Mouse (Mus musculus): Measurements from ENCODE around the gene Usp3. TPM values are rescaled to one million over a fixed set of nuclear protein-coding genes. Genes with fewer than 3 reads are reported as not detected.
A peak's percentile ranks its signal among the peaks of the same experiment; 100 is the strongest.

Usp3 gene
- polyA plus RNA-seq, 1 experiment, result 15.2 TPM

DNA sequence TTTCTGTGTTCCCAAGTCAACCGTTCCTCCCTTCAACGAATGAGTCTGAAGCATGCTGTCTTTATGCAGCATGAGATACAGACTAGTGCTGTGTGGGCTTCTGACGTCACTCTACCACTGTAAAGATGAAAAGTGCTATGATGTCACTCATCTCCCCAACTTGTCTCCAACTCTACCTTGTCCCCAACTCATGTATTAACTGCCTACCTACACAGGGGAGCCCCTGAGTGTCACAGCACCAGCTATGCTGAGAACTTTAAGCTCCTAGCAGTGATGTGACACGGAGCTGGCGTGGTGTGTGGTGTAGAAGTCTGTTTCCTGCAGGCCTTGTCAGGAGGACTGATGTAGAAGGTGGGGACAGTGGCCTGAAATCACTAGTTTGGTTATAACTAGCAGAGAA, 5.7 kb upstream of the Usp3 start:
- 53% methylated on average over 5 of the region's 5 CpGs for WGBS
- TF ChIP-seq POLR2A (IDR thresholded peaks at IDR 0.05; ENCODE audit: low read depth, low read length), result no peak
- no peak for TF ChIP-seq CTCF (IDR thresholded peaks at IDR 0.05; ENCODE audit: extremely low read depth, insufficient read depth, insufficient read length, insufficient replicate concordance)
- Histone ChIP-seq H3K27me3 (ENCODE audit: control insufficient read depth, insufficient read depth, low read length) (no peaks in the 10 kb centered on the region), H3K27ac (ENCODE audit: insufficient read depth, low read length) (no peak overlapping the region), H3K36me3 (ENCODE audit: control insufficient read depth, insufficient read depth, low read length) (no peaks in the 10 kb centered on the region), H3K4me1 (ENCODE audit: control insufficient read depth, insufficient read depth, insufficient read length) (peaks cover 25% of the 10 kb centered on the region; the same call in 1 of the 2 replicates), H3K4me3 (ENCODE audit: extremely low read depth, insufficient read depth, insufficient read length) (no peak overlapping the region)
- DNase-seq (ENCODE audit: low read depth in 1 of 2, low spot score in 2 of 2), result no peak

DNA sequence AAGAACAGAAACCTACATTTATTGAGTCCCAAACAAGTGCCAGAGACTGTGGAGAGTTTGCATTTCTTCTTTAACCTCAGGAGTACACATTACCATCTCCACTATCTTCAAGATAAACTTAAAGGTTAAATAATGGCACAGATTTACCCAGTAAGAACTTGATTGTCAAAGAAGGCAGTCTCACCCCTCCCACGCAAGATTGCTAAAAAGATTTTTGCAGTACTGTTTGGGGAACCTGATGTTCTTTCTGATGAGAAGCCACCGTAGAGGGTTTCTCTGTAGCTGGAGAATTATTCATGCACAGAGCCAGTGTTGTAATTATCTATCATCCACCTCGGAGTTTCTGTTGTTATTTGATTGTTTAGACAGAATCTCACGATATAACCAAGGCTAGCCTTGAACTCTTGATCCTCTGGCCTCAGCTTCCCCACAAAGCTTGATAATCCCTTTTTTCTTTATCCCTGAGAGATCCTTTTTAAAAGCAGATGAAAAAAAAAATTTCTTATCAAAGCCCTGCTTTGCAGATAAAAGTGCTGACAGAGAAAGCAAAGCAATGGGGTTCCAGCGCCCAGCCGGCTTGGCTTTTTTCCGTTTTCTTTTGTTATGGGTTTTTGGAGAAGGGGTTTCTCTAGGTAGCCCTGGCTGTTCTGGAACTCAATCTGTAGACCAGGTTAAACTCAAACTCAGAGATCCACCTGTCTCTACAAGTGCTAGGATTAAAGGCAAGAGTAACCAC, 4.7 kb upstream of the Usp3 start:
- 52% methylated on average over 7 of the region's 7 CpGs for WGBS
- Histone ChIP-seq H3K4me1 (ENCODE audit: control insufficient read depth, insufficient read depth, insufficient read length) (peaks cover 25% of the 10 kb centered on the region; the same call in 1 of the 2 replicates), H3K36me3 (ENCODE audit: control insufficient read depth, insufficient read depth, low read length) (no peaks in the 10 kb centered on the region), H3K27ac (ENCODE audit: insufficient read depth, low read length) (peak overlapping the region; percentile 42; the same call in 1 of the 2 replicates), H3K27me3 (ENCODE audit: control insufficient read depth, insufficient read depth, low read length) (no peaks in the 10 kb centered on the region), H3K4me3 (ENCODE audit: extremely low read depth, insufficient read depth, insufficient read length) (no peak overlapping the region)
- no peak for TF ChIP-seq POLR2A (IDR thresholded peaks at IDR 0.05; ENCODE audit: low read depth, low read length)
- no peak for TF ChIP-seq CTCF (IDR thresholded peaks at IDR 0.05; ENCODE audit: extremely low read depth, insufficient read depth, insufficient read length, insufficient replicate concordance)
- DNase-seq (ENCODE audit: low read depth in 1 of 2, low spot score in 2 of 2), result no peak

DNA sequence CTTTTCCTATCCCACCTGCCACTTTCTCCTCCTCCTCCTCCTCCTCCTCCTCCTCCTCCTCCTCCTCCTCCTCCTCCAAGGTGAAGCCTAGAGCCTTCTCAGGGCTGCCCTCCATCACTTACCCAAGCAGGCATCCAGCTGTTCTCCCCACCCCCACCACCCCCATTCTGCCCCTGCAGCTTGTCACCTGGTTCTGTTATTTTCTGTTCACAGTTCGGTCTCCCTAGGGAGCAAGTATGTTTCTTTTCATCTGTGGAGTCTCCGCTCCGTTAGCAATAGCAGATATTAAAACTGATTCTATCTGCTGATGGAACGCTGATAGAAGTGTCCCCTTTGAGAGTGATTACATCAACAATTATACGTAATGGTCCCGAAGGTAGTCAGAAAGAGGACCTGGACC, 4.1 kb upstream of the Usp3 start:
- Histone ChIP-seq H3K4me1 (ENCODE audit: control insufficient read depth, insufficient read depth, insufficient read length) (peaks cover 25% of the 10 kb centered on the region; the same call in 1 of the 2 replicates), H3K4me3 (ENCODE audit: extremely low read depth, insufficient read depth, insufficient read length) (no peak overlapping the region), H3K27ac (ENCODE audit: insufficient read depth, low read length) (peak overlapping the region; percentile 42; the same call in 1 of the 2 replicates), H3K27me3 (ENCODE audit: control insufficient read depth, insufficient read depth, low read length) (no peaks in the 10 kb centered on the region), H3K36me3 (ENCODE audit: control insufficient read depth, insufficient read depth, low read length) (no peaks in the 10 kb centered on the region)
- no peak for DNase-seq (ENCODE audit: low read depth in 1 of 2, low spot score in 2 of 2)
- 41% methylated on average over 6 of the region's 6 CpGs for WGBS
- no peak for TF ChIP-seq POLR2A (IDR thresholded peaks at IDR 0.05; ENCODE audit: low read depth, low read length)
- TF ChIP-seq CTCF (IDR thresholded peaks at IDR 0.05; ENCODE audit: extremely low read depth, insufficient read depth, insufficient read length, insufficient replicate concordance), result no peak

GRCm38 (mm10) chr9:66595722-66596675, 3.1 kb upstream of the Usp3 start:
- Histone ChIP-seq H3K4me3 (ENCODE audit: extremely low read depth, insufficient read depth, insufficient read length) (no peak overlapping the region), H3K27me3 (ENCODE audit: control insufficient read depth, insufficient read depth, low read length) (no peaks in the 10 kb centered on the region), H3K4me1 (ENCODE audit: control insufficient read depth, insufficient read depth, insufficient read length) (peaks cover 27% of the 10 kb centered on the region), H3K36me3 (ENCODE audit: control insufficient read depth, insufficient read depth, low read length) (no peaks in the 10 kb centered on the region), H3K27ac (ENCODE audit: insufficient read depth, low read length) (no peak overlapping the region; the same call in 1 of the 2 replicates)
- peak in 1 of 2 experiments; percentile 15 for DNase-seq (ENCODE audit: low read depth in 1 of 2, low spot score in 2 of 2)
- WGBS, result 84% methylated on average over 5 of the region's 5 CpGs
- TF ChIP-seq CTCF (IDR thresholded peaks at IDR 0.05; ENCODE audit: extremely low read depth, insufficient read depth, insufficient read length, insufficient replicate concordance) (no peak), POLR2A (IDR thresholded peaks at IDR 0.05; ENCODE audit: low read depth, low read length) (no peak)

DNA sequence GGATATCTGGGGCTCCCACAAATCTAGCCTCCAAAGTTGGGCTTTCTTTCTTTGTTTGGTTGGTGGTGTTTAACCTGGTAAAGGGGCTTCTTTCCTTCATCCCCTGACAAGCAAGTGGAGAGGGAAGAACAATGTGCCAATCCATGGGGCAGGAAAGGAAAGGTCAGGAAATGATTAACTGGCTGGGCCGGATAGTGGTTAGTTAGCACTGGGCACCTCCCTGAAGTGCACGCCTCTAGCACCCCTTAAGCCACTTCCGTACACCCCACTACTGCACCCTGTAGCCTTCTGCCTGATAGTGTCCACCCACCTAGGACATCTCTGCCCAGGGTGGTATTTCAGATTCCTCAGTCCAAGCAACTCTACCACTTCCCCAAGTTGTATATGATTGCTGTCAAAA, 1.1 kb upstream of the Usp3 start:
- H3K27me3 ChIP-seq (ENCODE audit: control insufficient read depth, insufficient read depth, low read length), result no peaks in the 10 kb centered on the region
- peak overlapping the region; percentile 23; the same call in 1 of the 2 replicates for H3K4me3 ChIP-seq (ENCODE audit: extremely low read depth, insufficient read depth, insufficient read length)
- peak overlapping the region; percentile 99 for H3K27ac ChIP-seq (ENCODE audit: insufficient read depth, low read length)
- 26% methylated on average over 3 of the region's 3 CpGs for WGBS
- no peak for TF ChIP-seq CTCF (IDR thresholded peaks at IDR 0.05; ENCODE audit: extremely low read depth, insufficient read depth, insufficient read length, insufficient replicate concordance)
- no peak for DNase-seq (ENCODE audit: low read depth in 1 of 2, low spot score in 2 of 2)
- H3K4me1 ChIP-seq (ENCODE audit: control insufficient read depth, insufficient read depth, insufficient read length), result peaks cover 23% of the 10 kb centered on the region
- no peaks in the 10 kb centered on the region for H3K36me3 ChIP-seq (ENCODE audit: control insufficient read depth, insufficient read depth, low read length)

- 1% methylated on average over 12 of the region's 12 CpGs for WGBS
- Histone ChIP-seq H3K4me1 (ENCODE audit: control insufficient read depth, insufficient read depth, insufficient read length) (peaks cover 19% of the 10 kb centered on the region), H3K4me3 (ENCODE audit: extremely low read depth, insufficient read depth, insufficient read length) (peak overlapping the region; percentile 74)
Measured at GRCm38 (mm10) chr9:66593613-66593969, 649 bp upstream of the Usp3 start.

More at GRCm38 (mm10) chr9:66593613-66593969, 649 bp upstream of the Usp3 start:
- Histone ChIP-seq H3K27me3 (ENCODE audit: control insufficient read depth, insufficient read depth, low read length) (no peaks in the 10 kb centered on the region), H3K36me3 (ENCODE audit: control insufficient read depth, insufficient read depth, low read length) (no peaks in the 10 kb centered on the region), H3K27ac (ENCODE audit: insufficient read depth, low read length) (peak overlapping the region; percentile 99)
- TF ChIP-seq POLR2A (IDR thresholded peaks at IDR 0.05; ENCODE audit: low read depth, low read length) (no peak), CTCF (IDR thresholded peaks at IDR 0.05; ENCODE audit: extremely low read depth, insufficient read depth, insufficient read length, insufficient replicate concordance) (no peak)
- DNase-seq (ENCODE audit: low read depth in 1 of 2, low spot score in 2 of 2), result no peak

Measured in spleen, adult 2 months (tissue).